Mouse (Mus musculus): ENCODE results near the gene Gsx2. TPM values are rescaled to one million over a fixed set of nuclear protein-coding genes. Genes with fewer than 3 reads are reported as not detected.

Gene Gsx2
- polyA plus RNA-seq, 1 experiment from 2014 or later, result 7.5 TPM

DNA sequence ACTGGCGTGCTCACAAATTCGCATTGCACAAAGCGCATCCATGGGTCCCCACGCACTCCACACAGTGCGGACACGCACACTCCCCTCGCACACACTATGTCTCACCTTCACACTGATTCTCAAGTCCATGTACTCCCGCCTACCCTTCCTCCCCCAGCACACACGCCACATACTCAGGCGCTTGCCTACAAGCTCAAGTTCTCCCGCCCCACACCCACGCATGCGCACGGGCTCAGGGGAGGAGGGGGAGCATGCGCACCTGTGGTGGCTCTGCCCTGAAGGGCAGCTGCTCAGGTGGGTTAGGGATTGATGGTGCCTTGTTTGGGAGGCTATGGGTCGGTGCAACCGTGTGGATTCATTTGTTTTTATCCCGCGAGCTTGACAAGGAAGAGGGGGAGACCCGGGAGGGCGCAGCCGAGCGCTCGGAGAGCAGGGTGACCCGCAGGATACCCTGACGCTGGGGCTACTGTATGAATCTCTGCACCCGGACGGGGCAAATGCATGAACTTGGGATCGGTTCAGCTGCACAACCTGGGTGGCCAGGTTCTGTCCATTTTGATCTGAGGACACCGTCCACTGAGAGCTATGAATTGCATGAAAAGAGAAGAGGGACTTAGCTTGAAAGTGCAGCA, 8.2 kb upstream of the Gsx2 start:
- WGBS, result 1% methylated on average over 30 of the region's 30 CpGs
- peak overlapping the region; percentile 52 for H3K4me2 ChIP-seq (replicated peaks)
- no peaks in the 10 kb centered on the region for H3K36me3 ChIP-seq
- no peak overlapping the region for H3K27ac ChIP-seq (replicated peaks)
- H3K4me3 ChIP-seq, result peak overlapping the region; percentile 45
- peaks cover 33% of the 10 kb centered on the region for H3K4me1 ChIP-seq
- peak overlapping the region; percentile 17 for H3K9ac ChIP-seq (replicated peaks)
- H3K9me3 ChIP-seq, result no peaks in the 10 kb centered on the region
- H3K27me3 ChIP-seq, result peaks cover 62% of the 10 kb centered on the region
- ATAC-seq (replicated peaks), result peak; percentile 72

DNA sequence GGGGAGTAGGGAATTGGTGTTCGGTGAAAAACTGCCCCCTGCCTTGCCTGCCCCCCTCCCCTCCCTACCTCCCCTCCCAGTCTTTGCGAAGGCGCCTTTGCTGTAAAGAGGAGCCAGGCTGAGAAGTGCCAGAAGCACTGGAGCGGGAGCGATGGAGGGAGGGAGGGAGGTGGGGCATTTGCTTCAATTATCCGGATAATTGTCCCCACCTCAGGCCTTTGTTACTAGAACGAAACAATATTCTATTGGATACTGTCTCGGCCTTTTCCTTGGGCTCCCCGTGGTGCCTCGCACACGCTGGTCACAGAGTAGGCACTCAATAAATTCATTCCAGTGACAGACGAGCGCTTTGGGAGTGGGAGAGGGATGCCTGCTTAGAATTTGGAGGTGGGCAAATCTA, 5.3 kb upstream of the Gsx2 start:
- peaks cover 42% of the 10 kb centered on the region for H3K4me1 ChIP-seq

DNA sequence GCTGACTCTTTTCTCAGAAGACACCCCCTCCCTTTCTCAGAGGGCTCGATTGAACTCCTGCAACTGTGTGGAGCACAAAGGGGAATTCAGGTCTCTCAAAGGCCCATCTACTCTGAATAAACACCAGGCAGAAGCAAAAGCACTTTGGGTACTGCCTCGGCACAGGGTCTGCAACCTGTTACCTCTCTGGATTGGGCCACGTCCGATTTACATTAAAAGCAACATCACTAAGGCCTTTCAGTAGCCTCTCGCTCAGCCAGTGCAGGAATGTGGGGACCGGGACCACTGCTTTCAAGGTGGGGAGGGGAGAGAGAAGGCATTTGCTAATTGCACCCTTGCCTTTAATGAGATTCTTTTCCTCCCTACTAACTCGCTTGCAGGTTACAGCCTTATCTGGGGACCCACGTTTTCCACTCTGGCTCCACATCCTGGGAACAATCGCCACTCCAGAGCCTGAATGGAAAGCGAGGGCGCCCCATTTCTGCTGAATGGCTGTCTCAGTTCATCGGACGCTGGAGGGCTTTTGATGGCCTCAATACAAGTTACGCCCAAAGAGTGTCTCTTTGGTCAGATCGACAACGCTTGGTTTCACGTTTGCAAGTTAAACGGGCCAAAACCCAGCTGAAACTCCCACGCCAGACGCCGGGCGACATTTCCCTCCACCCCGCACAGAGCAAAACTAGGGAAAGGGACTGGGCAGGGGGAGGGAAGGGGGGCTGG, 4.6 kb upstream of the Gsx2 start:
- Histone ChIP-seq H3K4me2 (replicated peaks) (peak overlapping the region; percentile 23), H3K4me1 (peaks cover 49% of the 10 kb centered on the region), H3K9me3 (no peaks in the 10 kb centered on the region), H3K27ac (replicated peaks) (0 out of 2 replicates have a peak overlapping the region, but pooled peaks have one; percentile 14), H3K4me3 (no peak overlapping the region), H3K36me3 (no peaks in the 10 kb centered on the region), H3K27me3 (peaks cover 89% of the 10 kb centered on the region), H3K9ac (replicated peaks) (no peak overlapping the region)
- peak; percentile 33; the same call in 1 of the 2 replicates for ATAC-seq (replicated peaks)
- 1% methylated on average over 23 of the region's 23 CpGs for WGBS

More for the DNA sequence above, 5.3 kb upstream of the Gsx2 start:
- Histone ChIP-seq H3K36me3 (no peaks in the 10 kb centered on the region), H3K27me3 (peaks cover 87% of the 10 kb centered on the region), H3K9me3 (no peaks in the 10 kb centered on the region), H3K4me3 (no peak overlapping the region), H3K9ac (replicated peaks) (no peak overlapping the region), H3K4me2 (replicated peaks) (peak overlapping the region; percentile 23; the same call in 1 of the 2 replicates), H3K27ac (replicated peaks) (no peak overlapping the region)
- ATAC-seq (replicated peaks), result peak; percentile 28
- WGBS, result 1% methylated on average over 11 of the region's 13 CpGs

DNA sequence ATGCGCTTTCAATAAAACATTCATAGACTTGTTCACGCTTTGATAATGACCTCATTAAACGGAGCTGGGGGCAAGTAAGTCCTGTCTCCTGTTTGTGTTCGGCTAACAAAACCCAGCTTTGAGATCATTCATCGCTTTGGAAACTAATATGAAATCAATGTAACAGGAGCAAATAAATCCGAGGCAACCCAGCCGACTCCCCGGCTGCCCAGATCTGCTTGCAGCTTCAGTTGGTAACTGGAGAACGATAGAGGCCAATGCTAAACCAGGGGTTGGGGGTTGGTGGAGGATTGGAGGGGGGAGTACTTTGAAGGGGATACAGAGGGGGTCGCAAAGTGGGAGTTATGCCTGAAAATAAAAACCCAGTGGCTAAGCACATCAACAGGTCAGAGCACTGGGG, 3.5 kb upstream of the Gsx2 start:
- no peak overlapping the region for H3K9ac ChIP-seq (replicated peaks)
- no peaks in the 10 kb centered on the region for H3K9me3 ChIP-seq
- peaks cover 56% of the 10 kb centered on the region for H3K4me1 ChIP-seq
- peaks cover 89% of the 10 kb centered on the region for H3K27me3 ChIP-seq
- no peak overlapping the region for H3K27ac ChIP-seq (replicated peaks)
- H3K36me3 ChIP-seq, result no peaks in the 10 kb centered on the region
- ATAC-seq (replicated peaks), result no peak
- no peak overlapping the region for H3K4me3 ChIP-seq
- no peak overlapping the region for H3K4me2 ChIP-seq (replicated peaks)
- WGBS, result under 1% methylated on average over 10 of the region's 10 CpGs

DNA sequence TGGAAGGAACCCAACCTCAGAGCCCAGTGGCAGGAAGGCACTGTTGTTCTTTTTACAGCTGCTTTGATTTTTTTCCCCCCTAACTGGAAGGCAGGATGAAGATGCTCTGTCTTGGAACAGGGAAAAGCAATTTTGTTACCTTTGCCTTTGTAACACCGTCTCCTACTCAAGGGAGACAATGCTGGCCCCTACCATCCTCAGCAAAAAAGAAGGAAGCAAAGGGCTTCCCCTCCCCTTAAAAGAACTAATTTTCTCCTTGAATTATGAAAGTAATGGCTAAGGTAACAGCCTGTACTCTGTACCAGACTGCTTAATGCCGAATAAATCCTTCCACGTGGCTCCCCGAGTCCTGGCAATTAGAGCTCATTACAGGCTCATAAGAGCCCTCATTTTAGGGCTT, 2.9 kb upstream of the Gsx2 start:
- Histone ChIP-seq H3K27me3 (peaks cover 89% of the 10 kb centered on the region), H3K9ac (replicated peaks) (no peak overlapping the region), H3K4me3 (no peak overlapping the region), H3K36me3 (no peaks in the 10 kb centered on the region), H3K4me1 (peaks cover 51% of the 10 kb centered on the region), H3K27ac (replicated peaks) (no peak overlapping the region), H3K9me3 (no peaks in the 10 kb centered on the region), H3K4me2 (replicated peaks) (no peak overlapping the region)
- ATAC-seq (replicated peaks), result no peak
- 4% methylated on average over 4 of the region's 4 CpGs for WGBS

DNA sequence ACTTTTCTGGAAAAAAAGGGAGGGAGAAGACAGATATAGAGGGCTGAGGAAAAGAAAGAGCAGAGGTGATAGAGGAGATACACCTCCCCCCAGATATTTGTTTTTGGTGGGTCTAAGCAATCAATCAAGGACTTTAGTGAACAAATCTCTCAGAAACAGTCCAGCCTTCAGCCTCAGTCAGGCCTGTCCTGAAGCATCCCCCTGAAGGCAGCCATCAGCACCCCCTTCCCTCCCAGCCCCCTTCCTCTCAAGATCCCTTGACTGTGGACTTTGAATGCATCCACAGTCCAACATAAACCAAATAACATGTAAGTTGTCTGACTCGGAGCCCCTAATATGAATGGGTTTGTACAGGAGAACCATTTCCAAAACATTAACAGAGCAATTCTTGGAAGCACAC, 2.2 kb upstream of the Gsx2 start:
- H3K27ac ChIP-seq (replicated peaks), result no peak overlapping the region
- H3K9ac ChIP-seq (replicated peaks), result no peak overlapping the region
- no peak overlapping the region for H3K4me2 ChIP-seq (replicated peaks)
- H3K4me3 ChIP-seq, result no peak overlapping the region
- no peak for ATAC-seq (replicated peaks)
- H3K9me3 ChIP-seq, result no peaks in the 10 kb centered on the region
- 29% methylated on average over 1 of the region's 1 CpGs for WGBS
- peaks cover 49% of the 10 kb centered on the region for H3K4me1 ChIP-seq
- H3K27me3 ChIP-seq, result peaks cover 87% of the 10 kb centered on the region
- no peaks in the 10 kb centered on the region for H3K36me3 ChIP-seq

DNA sequence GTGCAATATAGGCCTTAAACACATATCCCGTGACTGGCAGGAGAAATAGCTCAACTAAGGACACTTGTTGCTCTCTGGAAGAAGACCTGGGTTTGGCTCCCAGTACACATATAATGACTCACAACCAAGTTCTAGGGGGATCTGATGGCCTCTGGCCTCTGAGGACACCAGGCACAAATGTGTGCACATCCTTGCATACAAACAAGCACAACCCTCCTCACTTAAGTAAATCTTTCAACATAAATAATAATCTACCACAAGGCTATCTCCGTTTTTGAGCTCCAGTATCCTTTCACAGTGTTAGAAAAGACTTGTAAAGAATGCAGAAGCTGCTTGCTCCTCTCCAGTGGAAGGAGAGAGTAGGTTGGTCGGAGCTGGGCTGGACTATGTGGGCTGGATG, 1.7 kb upstream of the Gsx2 start:
- Histone ChIP-seq H3K27ac (replicated peaks) (no peak overlapping the region), H3K27me3 (peaks cover 87% of the 10 kb centered on the region), H3K36me3 (no peaks in the 10 kb centered on the region), H3K9me3 (no peaks in the 10 kb centered on the region), H3K9ac (replicated peaks) (no peak overlapping the region), H3K4me3 (no peak overlapping the region), H3K4me1 (peaks cover 49% of the 10 kb centered on the region), H3K4me2 (replicated peaks) (no peak overlapping the region)
- 22% methylated on average over 3 of the region's 3 CpGs for WGBS
- ATAC-seq (replicated peaks), result no peak

DNA sequence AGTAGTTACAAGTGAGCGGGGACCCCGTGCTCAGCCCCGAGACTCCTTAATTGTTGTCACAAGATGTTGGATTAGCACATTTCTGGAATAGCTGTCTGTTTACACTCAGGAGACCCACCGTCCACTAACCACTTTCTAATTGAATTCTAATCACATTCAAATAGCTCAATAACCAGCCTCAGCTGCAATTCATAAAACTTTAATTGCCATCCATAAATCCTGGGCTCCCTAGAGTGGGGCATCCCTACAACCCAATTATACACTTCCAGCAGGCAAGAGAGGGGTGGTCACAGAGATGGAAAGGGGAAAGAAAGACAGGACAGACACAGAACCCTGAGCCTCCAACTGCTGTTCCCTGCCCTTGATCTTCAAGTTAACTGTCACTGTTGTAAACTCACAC, 1.3 kb upstream of the Gsx2 start:
- H3K4me2 ChIP-seq (replicated peaks), result no peak overlapping the region
- H3K27me3 ChIP-seq, result peaks cover 87% of the 10 kb centered on the region
- no peak for ATAC-seq (replicated peaks)
- H3K27ac ChIP-seq (replicated peaks), result no peak overlapping the region
- H3K4me1 ChIP-seq, result peaks cover 49% of the 10 kb centered on the region
- 5% methylated on average over 4 of the region's 4 CpGs for WGBS
- H3K4me3 ChIP-seq, result no peak overlapping the region
- H3K36me3 ChIP-seq, result no peaks in the 10 kb centered on the region
- H3K9me3 ChIP-seq, result no peaks in the 10 kb centered on the region
- no peak overlapping the region for H3K9ac ChIP-seq (replicated peaks)

DNA sequence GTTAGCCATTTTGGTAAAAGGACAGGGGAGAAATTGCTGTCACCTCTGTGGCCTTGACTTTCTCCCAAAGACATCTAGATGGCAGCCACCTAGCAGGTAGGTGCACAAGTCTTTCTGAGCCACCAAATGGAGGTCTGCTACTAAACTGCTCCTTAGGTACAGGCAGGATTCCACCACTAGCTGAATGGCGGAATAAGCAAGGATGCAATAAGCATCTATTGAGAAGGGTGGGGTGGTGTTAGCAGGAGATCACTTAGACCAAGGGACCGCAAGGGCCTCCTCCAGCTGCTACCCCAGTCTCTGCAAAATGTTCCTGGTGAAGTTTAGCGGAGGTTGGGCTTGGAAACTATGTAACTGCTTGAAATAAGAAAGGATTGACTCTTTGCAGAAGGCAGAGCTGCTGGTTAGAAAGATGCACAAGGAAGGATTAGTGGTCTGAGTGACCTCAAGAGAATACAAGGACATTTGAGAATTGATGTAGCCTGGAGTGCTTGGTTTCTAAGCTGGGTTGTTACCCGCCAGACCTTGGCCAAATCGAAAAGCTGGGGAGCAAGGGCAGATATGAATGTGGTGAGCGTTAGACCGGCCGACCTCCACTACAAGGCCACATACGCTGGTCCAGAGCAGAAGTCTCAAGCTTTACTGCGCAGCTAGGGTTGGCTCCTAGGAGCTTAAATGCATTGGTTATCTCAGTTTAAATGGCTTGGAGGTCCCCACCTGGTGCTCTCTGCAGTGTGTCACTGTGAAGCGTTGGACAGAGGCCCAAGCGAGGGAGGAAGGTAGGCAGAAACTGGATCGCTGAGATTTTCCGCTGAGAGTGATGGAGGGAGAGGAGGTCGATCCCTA, 641 bp upstream of the Gsx2 start:
- ATAC-seq (replicated peaks), result no peak
- Histone ChIP-seq H3K27ac (replicated peaks) (no peak overlapping the region), H3K27me3 (peaks cover 88% of the 10 kb centered on the region), H3K4me1 (peaks cover 46% of the 10 kb centered on the region), H3K4me3 (peak overlapping the region; percentile 48), H3K4me2 (replicated peaks) (peak overlapping the region; percentile 70), H3K9ac (replicated peaks) (no peak overlapping the region), H3K9me3 (no peaks in the 10 kb centered on the region), H3K36me3 (no peaks in the 10 kb centered on the region)
- WGBS, result 9% methylated on average over 15 of the region's 15 CpGs

DNA sequence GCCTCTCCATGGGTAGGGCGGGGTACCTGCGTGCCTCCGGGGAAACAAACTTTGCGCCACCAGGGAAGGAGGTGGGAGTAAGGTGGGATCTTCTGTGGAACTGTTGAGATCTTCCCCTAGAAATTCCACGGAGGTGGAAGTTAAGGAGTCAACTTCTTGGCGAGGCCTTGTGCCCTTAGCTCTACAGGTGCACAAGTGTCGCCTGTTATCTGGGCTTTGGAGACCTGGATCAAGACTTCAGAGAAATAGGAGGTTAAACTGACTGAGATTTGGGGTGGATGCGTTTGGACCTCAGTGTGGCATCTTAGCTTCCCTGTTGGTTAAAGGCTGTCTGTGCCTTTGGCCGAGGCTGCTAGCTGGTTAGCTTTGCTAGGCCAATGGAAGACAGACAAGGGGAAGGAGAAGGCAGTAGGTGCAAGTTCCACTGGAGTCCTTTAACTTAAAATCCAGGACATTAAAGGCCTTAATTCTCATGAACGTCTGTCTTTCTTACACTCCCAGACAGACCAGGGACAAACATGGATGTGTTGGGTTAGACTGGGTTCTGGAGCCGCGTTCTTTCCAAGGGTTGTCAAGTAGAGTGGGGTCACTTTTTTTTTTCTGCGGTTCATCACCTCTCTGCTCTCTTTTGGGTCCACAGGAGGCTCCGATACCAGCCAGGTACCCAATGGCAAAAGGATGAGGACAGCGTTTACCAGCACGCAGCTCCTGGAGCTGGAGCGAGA, 1.1 kb downstream of the Gsx2 start:
- ATAC-seq (replicated peaks), result no peak
- H3K9ac ChIP-seq (replicated peaks), result peak overlapping the region; percentile 49

DNA sequence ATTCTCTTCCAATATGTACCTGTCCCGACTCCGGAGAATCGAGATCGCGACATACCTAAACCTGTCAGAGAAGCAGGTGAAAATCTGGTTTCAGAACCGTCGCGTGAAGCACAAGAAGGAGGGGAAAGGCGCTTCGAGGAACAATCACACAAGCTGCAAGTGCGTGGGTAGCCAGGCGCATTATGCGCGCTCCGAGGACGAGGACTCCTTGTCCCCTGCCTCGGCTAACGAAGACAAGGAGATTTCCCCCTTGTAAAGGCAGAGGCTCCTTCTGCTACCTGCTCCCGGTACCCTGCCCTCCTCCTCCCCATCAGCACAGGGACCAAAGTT, 1.6 kb downstream of the Gsx2 start:
- H3K9me3 ChIP-seq, result no peaks in the 10 kb centered on the region
- peak overlapping the region; percentile 48 for H3K4me3 ChIP-seq
- H3K4me2 ChIP-seq (replicated peaks), result peak overlapping the region; percentile 70
- H3K36me3 ChIP-seq, result no peaks in the 10 kb centered on the region
- ATAC-seq (replicated peaks), result no peak
- H3K4me1 ChIP-seq, result peaks cover 28% of the 10 kb centered on the region
- H3K27ac ChIP-seq (replicated peaks), result no peak overlapping the region
- H3K9ac ChIP-seq (replicated peaks), result 0 out of 2 replicates have a peak overlapping the region, but pooled peaks have one; percentile 49
- WGBS, result 1% methylated on average over 19 of the region's 19 CpGs
- H3K27me3 ChIP-seq, result peaks cover 95% of the 10 kb centered on the region

More for the DNA sequence above, 1.1 kb downstream of the Gsx2 start:
- Histone ChIP-seq H3K27ac (replicated peaks) (no peak overlapping the region), H3K4me2 (replicated peaks) (peak overlapping the region; percentile 70), H3K4me1 (peaks cover 31% of the 10 kb centered on the region), H3K9me3 (no peaks in the 10 kb centered on the region), H3K36me3 (no peaks in the 10 kb centered on the region), H3K4me3 (peak overlapping the region; percentile 48), H3K27me3 (peaks cover 93% of the 10 kb centered on the region)
- WGBS, result 1% methylated on average over 17 of the region's 17 CpGs
